Mouse (Mus musculus) CH12.LX (cell line): ENCODE measurements at regions not wholly inside any gene's neighbourhood (a gene's known extent, or its start where the extent isn't known, plus 50 kb on each side); places are given as distances from the start of the nearest gene placed in this dataset.

Source experiments
- DNase-seq: peaks from one replicate; pipeline ENCODE4 v3.0.0-alpha.2; 2013; ENCODE audit errors: extremely low read depth
- H3K27ac ChIP-seq: 2 replicates; pipeline ENCODE4 v1.5.1; 2012; ENCODE audit warnings: low read depth, mild to moderate bottlenecking, control low read depth, moderate library complexity; ENCODE audit not compliant: insufficient read depth
- H3K27me3 ChIP-seq: replicated peaks from 2 replicates; pipeline ENCODE3; 2012; ENCODE audit warnings: inconsistent platforms
- H3K36me3 ChIP-seq, 2 experiments: replicated peaks in 1 of 2; 2 replicates each; pipeline versions ENCODE3 to v1.6.1; 2012; ENCODE audit warnings: inconsistent platforms in 1 of 2, low read length in 1 of 2, mild to moderate bottlenecking in 1 of 2, mixed read lengths in 1 of 2, moderate library complexity in 1 of 2; ENCODE audit not compliant: control insufficient read depth in 1 of 2, insufficient read depth in 1 of 2
- H3K4me1 ChIP-seq, 2 experiments: 2 replicates each; pipeline ENCODE4 v1.6.1; 2012; ENCODE audit warnings: inconsistent platforms in 1 of 2, moderate library complexity in 1 of 2; ENCODE audit not compliant: insufficient read depth in 2 of 2, control insufficient read depth in 1 of 2
- H3K4me2 ChIP-seq: 2 replicates; pipeline ENCODE4 v1.6.1; 2012; ENCODE audit warnings: low read depth, mild to moderate bottlenecking, control low read depth; ENCODE audit not compliant: poor library complexity, insufficient read depth, severe bottlenecking
- H3K4me3 ChIP-seq, 3 experiments: fragments of 150-350 bp in 1 of 3; sonication (generic) in 1 of 3; replicated peaks in 1 of 3; 2 replicates each; pipeline versions ENCODE3 to v1.5.1; 2011 to 2012; ENCODE audit warnings: low read depth in 2 of 3, low read length in 2 of 3, mild to moderate bottlenecking in 2 of 3, moderate library complexity in 2 of 3, control low read depth in 1 of 3, improper control_type of control experiment in 1 of 3, inconsistent platforms in 1 of 3, mixed read lengths in 1 of 3; ENCODE audit not compliant: poor library complexity in 1 of 3
- H3K79me2 ChIP-seq: replicated peaks from 2 replicates; pipeline ENCODE4 v1.6.1; 2012; ENCODE audit warnings: mild to moderate bottlenecking, moderate library complexity; ENCODE audit not compliant: control insufficient read depth, poor library complexity, insufficient read depth, severe bottlenecking; ENCODE audit errors: extremely low read depth
- H3K9ac ChIP-seq: 2 replicates; pipeline ENCODE4 v1.6.1; 2012; ENCODE audit warnings: low read depth, mild to moderate bottlenecking, control low read depth, moderate library complexity; ENCODE audit not compliant: insufficient read depth
- H3K9me3 ChIP-seq: replicated peaks from 2 replicates; pipeline ENCODE3; 2012; ENCODE audit warnings: low read length, inconsistent platforms, mixed read lengths
- CHD1 ChIP-seq: IDR thresholded peaks from 2 replicates; pipeline ENCODE4 v1.6.1; 2012; ENCODE audit warnings: low read depth, low read length, improper control_type of control experiment, inconsistent platforms
- CTCF ChIP-seq, 2 experiments: IDR thresholded peaks in 1 of 2; conservative IDR thresholded peaks in 1 of 2; 2 replicates each; pipeline ENCODE4 v1.5.1; 2011 to 2012; ENCODE audit warnings: low read depth in 2 of 2, low read length in 2 of 2, improper control_type of control experiment in 1 of 2, inconsistent platforms in 1 of 2, mild to moderate bottlenecking in 1 of 2, moderate library complexity in 1 of 2
- ELF1 ChIP-seq: IDR thresholded peaks from 2 replicates; pipeline ENCODE4 v1.6.1; 2014; ENCODE audit warnings: low read depth, mild to moderate bottlenecking, inconsistent platforms, low read length, improper control_type of control experiment
- EP300 ChIP-seq: IDR thresholded peaks from 2 replicates; pipeline ENCODE4 v1.6.1; 2011; ENCODE audit warnings: low read length, improper control_type of control experiment
- GABPA ChIP-seq: IDR thresholded peaks from 2 replicates; pipeline ENCODE4 v1.6.1; 2012; ENCODE audit warnings: low read depth, low read length, improper control_type of control experiment, inconsistent platforms; ENCODE audit not compliant: insufficient replicate concordance
- IRF4 ChIP-seq: IDR thresholded peaks from 2 replicates; pipeline ENCODE4 v1.6.1; 2014; ENCODE audit warnings: low read depth, mild to moderate bottlenecking, inconsistent platforms, low read length, improper control_type of control experiment
- JUN ChIP-seq: IDR thresholded peaks from 2 replicates; pipeline ENCODE4 v1.6.1; 2011; ENCODE audit warnings: low read depth, mild to moderate bottlenecking, low read length, improper control_type of control experiment, moderate library complexity; ENCODE audit not compliant: insufficient read depth
- MAX ChIP-seq: IDR thresholded peaks from 2 replicates; pipeline ENCODE4 v1.6.1; 2011; ENCODE audit warnings: low read length, improper control_type of control experiment
- MAZ ChIP-seq: IDR thresholded peaks from 2 replicates; pipeline ENCODE4 v1.6.1; 2012; ENCODE audit warnings: low read depth, mild to moderate bottlenecking, inconsistent platforms, low read length, improper control_type of control experiment, moderate library complexity
- MEF2A ChIP-seq: IDR thresholded peaks from 2 replicates; pipeline ENCODE4 v1.6.1; 2014; ENCODE audit warnings: low read depth, mild to moderate bottlenecking, inconsistent platforms, low read length, improper control_type of control experiment, borderline replicate concordance
- MXI1 ChIP-seq: IDR thresholded peaks from 2 replicates; pipeline ENCODE4 v1.6.1; 2011; ENCODE audit warnings: mild to moderate bottlenecking, low read depth, low read length, improper control_type of control experiment
- POLR2A ChIP-seq: IDR thresholded peaks from 2 replicates; pipeline ENCODE4 v1.6.1; 2011; ENCODE audit warnings: low read depth, mild to moderate bottlenecking, improper control_type of control experiment, low read length
- POLR2AphosphoS2 ChIP-seq: IDR thresholded peaks from 2 replicates; pipeline ENCODE4 v1.6.1; 2011; ENCODE audit warnings: low read depth, low read length, improper control_type of control experiment
- SMC3 ChIP-seq: IDR thresholded peaks from 2 replicates; pipeline ENCODE4 v1.6.1; 2011; ENCODE audit warnings: low read depth, low read length, improper control_type of control experiment
- TCF12 ChIP-seq: IDR thresholded peaks from 2 replicates; pipeline ENCODE4 v1.6.1; 2014; ENCODE audit warnings: low read depth, mild to moderate bottlenecking, inconsistent platforms, low read length, improper control_type of control experiment
- USF2 ChIP-seq: conservative IDR thresholded peaks from 2 replicates; pipeline ENCODE4 v1.6.1; 2011; ENCODE audit warnings: low read depth, low read length, improper control_type of control experiment
- ZKSCAN1 ChIP-seq: IDR thresholded peaks from 2 replicates; pipeline ENCODE4 v1.6.1; 2012; ENCODE audit warnings: low read depth, inconsistent platforms, low read length, improper control_type of control experiment, borderline replicate concordance
- ZMIZ1 ChIP-seq: IDR thresholded peaks from 2 replicates; pipeline ENCODE4 v1.6.1; 2012; ENCODE audit warnings: low read depth, mild to moderate bottlenecking, inconsistent platforms, low read length, improper control_type of control experiment
- ZNF384 ChIP-seq: IDR thresholded peaks from 2 replicates; pipeline ENCODE4 v1.6.1; 2012; ENCODE audit warnings: low read depth, low read length, improper control_type of control experiment, inconsistent platforms
- dilution Hi-C: fragments of 300-500 bp; cut with MboI; formaldehyde crosslinking; loops from 2 replicates; pipeline ENCODE4 v1.14.3; 2020; ENCODE audit warnings: low sequenced_read_pairs; ENCODE audit not compliant: extremely low pct_unique_long_range_greater_than_20kb, extremely low pct_ligation_motif_present
- in situ Hi-C: fragments of 300-500 bp; cut with MboI; formaldehyde crosslinking; loops from 3 replicates; pipeline ENCODE4 v1.14.3; 2019; ENCODE audit warnings: low sequenced_read_pairs, low pct_ligation_motif_present, low pct_unique_long_range_greater_than_20kb, mixed read lengths

DNA sequence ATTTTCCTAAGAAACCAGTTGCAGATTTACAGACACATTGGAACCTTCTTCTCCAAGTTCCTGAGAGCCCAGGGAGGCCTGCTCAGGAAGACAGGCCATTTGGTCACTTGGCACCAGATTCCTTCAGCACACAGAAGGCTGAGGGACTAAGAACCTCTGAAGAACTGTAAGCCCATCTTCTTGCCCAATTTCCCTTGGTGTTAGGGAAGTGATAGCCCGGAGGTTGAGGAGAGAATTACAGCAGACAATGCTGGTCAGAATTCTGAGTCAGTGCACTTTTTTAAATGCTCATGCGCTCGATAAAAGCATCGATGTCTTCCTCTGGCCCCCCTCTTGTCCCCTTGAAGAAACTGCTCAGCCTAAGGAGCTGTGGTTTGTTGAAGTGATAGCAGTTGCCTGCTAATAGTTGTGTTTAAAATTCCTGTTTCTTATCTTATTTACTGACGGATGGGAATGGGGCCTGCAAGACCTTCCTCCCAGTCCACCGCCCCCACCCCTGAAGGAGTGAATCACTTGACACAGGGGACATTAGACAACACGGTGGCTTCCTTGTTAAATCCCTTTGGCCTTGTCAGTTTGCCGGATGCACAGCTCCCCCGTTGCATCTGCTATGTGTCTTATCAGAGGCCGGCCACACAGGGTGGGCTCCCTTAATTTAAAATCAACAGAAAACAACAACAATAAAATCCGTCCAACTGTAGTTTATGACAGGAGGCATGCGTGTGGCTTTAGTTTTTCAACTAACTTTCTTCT lies 179.5 kb upstream of the Gypa start:
- no peaks in the 10 kb centered on the region for H3K27me3 ChIP-seq
- in situ Hi-C loops = no loop called here
- dilution Hi-C loops = no loop called here
- H3K4me1 ChIP-seq = peaks cover 0 to 22% of the 10 kb centered on the region in 2 experiments; a peak in 2 of 4 replicates
- H3K9me3 ChIP-seq = no peaks in the 10 kb centered on the region
- no peak overlapping the region for H3K9ac ChIP-seq
- H3K4me2 ChIP-seq = no peak overlapping the region
- H3K27ac ChIP-seq = no peak overlapping the region
- TF ChIP-seq CTCF (conservative IDR thresholded peaks at IDR 0.05 in 1 of 2, IDR thresholded peaks at IDR 0.05 in 1 of 2; ENCODE audit: low read depth in 2 of 2, low read length in 2 of 2) (0 out of 4 replicates have a peak, but pooled peaks of 1 of the 2 experiments have one; percentile 7), JUN (no peak)
- no peaks in the 10 kb centered on the region for H3K36me3 ChIP-seq
- no peak overlapping the region for H3K4me3 ChIP-seq
- peak; percentile 4 for DNase-seq
- H3K79me2 ChIP-seq = no peaks in the 10 kb centered on the region

DNA sequence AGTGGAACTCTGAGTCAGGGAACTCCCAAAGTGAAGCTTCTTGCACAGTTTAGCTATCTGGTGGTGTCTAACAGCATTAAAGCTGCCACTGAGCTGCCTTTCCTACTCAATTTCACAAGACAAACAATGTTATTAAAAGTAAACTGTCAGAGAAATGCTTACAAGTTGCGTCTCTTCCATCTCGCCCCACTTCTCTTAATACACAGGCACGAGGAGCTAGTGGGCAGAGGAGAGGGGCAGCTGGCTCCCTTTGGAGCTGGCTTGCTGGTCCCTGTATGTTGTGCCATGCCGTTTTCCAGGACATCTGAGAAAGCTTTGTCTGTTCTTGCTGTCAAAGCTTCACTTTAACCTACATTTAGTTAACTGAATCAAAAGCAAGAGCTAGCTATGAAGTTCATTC lies 185.8 kb upstream of the Gypa start:
- no peak overlapping the region for H3K27ac ChIP-seq
- TF ChIP-seq MAZ (no peak), POLR2A (no peak), ZKSCAN1 (no peak), SMC3 (no peak), ZNF384 (no peak), MAX (no peak), MEF2A (no peak), GABPA (no peak), CHD1 (no peak), MXI1 (no peak), IRF4 (no peak), USF2 (no peak), POLR2AphosphoS2 (no peak), ELF1 (no peak), EP300 (no peak), ZMIZ1 (no peak), TCF12 (no peak), JUN (no peak)
- TF ChIP-seq, all 38 proteins: peak for 0
- no peak overlapping the region for H3K4me3 ChIP-seq
- no peaks in the 10 kb centered on the region for H3K9me3 ChIP-seq
- dilution Hi-C loops (no loop called here), in situ Hi-C loops (no loop called here)
- no peaks in the 10 kb centered on the region for H3K27me3 ChIP-seq
- no peak overlapping the region for H3K9ac ChIP-seq
- H3K4me2 ChIP-seq = no peak overlapping the region
- no peaks in the 10 kb centered on the region for H3K36me3 ChIP-seq
- H3K4me1 ChIP-seq = no peaks in the 10 kb centered on the region
- no peaks in the 10 kb centered on the region for H3K79me2 ChIP-seq
- no peak for DNase-seq
